Mouse (Mus musculus) CH12.LX (cell line): ENCODE measurements at regions not wholly inside any gene's neighbourhood (a gene's known extent, or its start where the extent isn't known, plus 50 kb on each side); places are given as distances from the start of the nearest gene placed in this dataset.
A peak's percentile ranks its signal among the peaks of the same experiment; 100 is the strongest.

Experiments
- DNase-seq: peaks from one replicate; pipeline ENCODE4 v3.0.0-alpha.2; 2013; ENCODE audit errors: extremely low read depth
- H3K27ac ChIP-seq: 2 replicates; pipeline ENCODE4 v1.5.1; 2012; ENCODE audit warnings: low read depth, mild to moderate bottlenecking, control low read depth, moderate library complexity; ENCODE audit not compliant: insufficient read depth
- H3K27me3 ChIP-seq: replicated peaks from 2 replicates; pipeline ENCODE3; 2012; ENCODE audit warnings: inconsistent platforms
- H3K36me3 ChIP-seq, 2 experiments: replicated peaks in 1 of 2; 2 replicates each; pipeline versions ENCODE3 to v1.6.1; 2012; ENCODE audit warnings: inconsistent platforms in 1 of 2, low read length in 1 of 2, mild to moderate bottlenecking in 1 of 2, mixed read lengths in 1 of 2, moderate library complexity in 1 of 2; ENCODE audit not compliant: control insufficient read depth in 1 of 2, insufficient read depth in 1 of 2
- H3K4me1 ChIP-seq, 2 experiments: 2 replicates each; pipeline ENCODE4 v1.6.1; 2012; ENCODE audit warnings: inconsistent platforms in 1 of 2, moderate library complexity in 1 of 2; ENCODE audit not compliant: insufficient read depth in 2 of 2, control insufficient read depth in 1 of 2
- H3K4me2 ChIP-seq: 2 replicates; pipeline ENCODE4 v1.6.1; 2012; ENCODE audit warnings: low read depth, mild to moderate bottlenecking, control low read depth; ENCODE audit not compliant: poor library complexity, insufficient read depth, severe bottlenecking
- H3K4me3 ChIP-seq, 3 experiments: fragments of 150-350 bp in 1 of 3; sonication (generic) in 1 of 3; replicated peaks in 1 of 3; 2 replicates each; pipeline versions ENCODE3 to v1.5.1; 2011 to 2012; ENCODE audit warnings: low read depth in 2 of 3, low read length in 2 of 3, mild to moderate bottlenecking in 2 of 3, moderate library complexity in 2 of 3, control low read depth in 1 of 3, improper control_type of control experiment in 1 of 3, inconsistent platforms in 1 of 3, mixed read lengths in 1 of 3; ENCODE audit not compliant: poor library complexity in 1 of 3
- H3K79me2 ChIP-seq: replicated peaks from 2 replicates; pipeline ENCODE4 v1.6.1; 2012; ENCODE audit warnings: mild to moderate bottlenecking, moderate library complexity; ENCODE audit not compliant: control insufficient read depth, poor library complexity, insufficient read depth, severe bottlenecking; ENCODE audit errors: extremely low read depth
- H3K9ac ChIP-seq: 2 replicates; pipeline ENCODE4 v1.6.1; 2012; ENCODE audit warnings: low read depth, mild to moderate bottlenecking, control low read depth, moderate library complexity; ENCODE audit not compliant: insufficient read depth
- H3K9me3 ChIP-seq: replicated peaks from 2 replicates; pipeline ENCODE3; 2012; ENCODE audit warnings: low read length, inconsistent platforms, mixed read lengths
- BHLHE40 ChIP-seq: IDR thresholded peaks from 2 replicates; pipeline ENCODE4 v1.6.1; 2011; ENCODE audit warnings: mild to moderate bottlenecking, low read depth, low read length, improper control_type of control experiment
- CTCF ChIP-seq, 2 experiments: IDR thresholded peaks in 1 of 2; conservative IDR thresholded peaks in 1 of 2; 2 replicates each; pipeline ENCODE4 v1.5.1; 2011 to 2012; ENCODE audit warnings: low read depth in 2 of 2, low read length in 2 of 2, improper control_type of control experiment in 1 of 2, inconsistent platforms in 1 of 2, mild to moderate bottlenecking in 1 of 2, moderate library complexity in 1 of 2
- E2F4 ChIP-seq: IDR thresholded peaks from 2 replicates; pipeline ENCODE4 v1.6.1; 2011; ENCODE audit warnings: low read depth, low read length, improper control_type of control experiment; ENCODE audit not compliant: insufficient replicate concordance
- EP300 ChIP-seq: IDR thresholded peaks from 2 replicates; pipeline ENCODE4 v1.6.1; 2011; ENCODE audit warnings: low read length, improper control_type of control experiment
- GABPA ChIP-seq: IDR thresholded peaks from 2 replicates; pipeline ENCODE4 v1.6.1; 2012; ENCODE audit warnings: low read depth, low read length, improper control_type of control experiment, inconsistent platforms; ENCODE audit not compliant: insufficient replicate concordance
- HCFC1 ChIP-seq: IDR thresholded peaks from 2 replicates; pipeline ENCODE4 v1.6.1; 2012; ENCODE audit warnings: low read depth, mild to moderate bottlenecking, inconsistent platforms, low read length, improper control_type of control experiment
- IRF4 ChIP-seq: IDR thresholded peaks from 2 replicates; pipeline ENCODE4 v1.6.1; 2014; ENCODE audit warnings: low read depth, mild to moderate bottlenecking, inconsistent platforms, low read length, improper control_type of control experiment
- JUN ChIP-seq: IDR thresholded peaks from 2 replicates; pipeline ENCODE4 v1.6.1; 2011; ENCODE audit warnings: low read depth, mild to moderate bottlenecking, low read length, improper control_type of control experiment, moderate library complexity; ENCODE audit not compliant: insufficient read depth
- JUND ChIP-seq: conservative IDR thresholded peaks from 2 replicates; pipeline ENCODE4 v1.6.1; 2011; ENCODE audit warnings: low read depth, low read length, improper control_type of control experiment
- KAT2A ChIP-seq: IDR thresholded peaks from 2 replicates; pipeline ENCODE4 v1.6.1; 2012; ENCODE audit warnings: low read length, improper control_type of control experiment, inconsistent platforms; ENCODE audit not compliant: insufficient replicate concordance
- MAX ChIP-seq: IDR thresholded peaks from 2 replicates; pipeline ENCODE4 v1.6.1; 2011; ENCODE audit warnings: low read length, improper control_type of control experiment
- MXI1 ChIP-seq: IDR thresholded peaks from 2 replicates; pipeline ENCODE4 v1.6.1; 2011; ENCODE audit warnings: mild to moderate bottlenecking, low read depth, low read length, improper control_type of control experiment
- MYC ChIP-seq: IDR thresholded peaks from 2 replicates; pipeline ENCODE4 v1.6.1; 2011; ENCODE audit warnings: low read depth, mild to moderate bottlenecking, improper control_type of control experiment, low read length
- NELFE ChIP-seq: IDR thresholded peaks from 2 replicates; pipeline ENCODE4 v1.6.1; 2011; ENCODE audit warnings: low read depth, low read length, improper control_type of control experiment
- POLR2A ChIP-seq: IDR thresholded peaks from 2 replicates; pipeline ENCODE4 v1.6.1; 2011; ENCODE audit warnings: low read depth, mild to moderate bottlenecking, improper control_type of control experiment, low read length
- POLR2AphosphoS2 ChIP-seq: IDR thresholded peaks from 2 replicates; pipeline ENCODE4 v1.6.1; 2011; ENCODE audit warnings: low read depth, low read length, improper control_type of control experiment
- RAD21 ChIP-seq: IDR thresholded peaks from 2 replicates; pipeline ENCODE4 v1.6.1; 2011; ENCODE audit warnings: low read depth, mild to moderate bottlenecking, low read length, improper control_type of control experiment, moderate library complexity
- SIN3A ChIP-seq: IDR thresholded peaks from 2 replicates; pipeline ENCODE4 v1.6.1; 2012; ENCODE audit warnings: low read length, improper control_type of control experiment, inconsistent platforms
- TBP ChIP-seq: conservative IDR thresholded peaks from 2 replicates; pipeline ENCODE4 v1.6.1; 2011; ENCODE audit warnings: low read depth, low read length, improper control_type of control experiment
- UBTF ChIP-seq: IDR thresholded peaks from 2 replicates; pipeline ENCODE4 v1.6.1; 2012; ENCODE audit warnings: low read depth, mild to moderate bottlenecking, inconsistent platforms, low read length, improper control_type of control experiment, moderate library complexity
- USF1 ChIP-seq: IDR thresholded peaks from 2 replicates; pipeline ENCODE4 v1.6.1; 2014; ENCODE audit warnings: low read depth, mild to moderate bottlenecking, inconsistent platforms, low read length, improper control_type of control experiment
- USF2 ChIP-seq: conservative IDR thresholded peaks from 2 replicates; pipeline ENCODE4 v1.6.1; 2011; ENCODE audit warnings: low read depth, low read length, improper control_type of control experiment
- ZKSCAN1 ChIP-seq: IDR thresholded peaks from 2 replicates; pipeline ENCODE4 v1.6.1; 2012; ENCODE audit warnings: low read depth, inconsistent platforms, low read length, improper control_type of control experiment, borderline replicate concordance
- ZMIZ1 ChIP-seq: IDR thresholded peaks from 2 replicates; pipeline ENCODE4 v1.6.1; 2012; ENCODE audit warnings: low read depth, mild to moderate bottlenecking, inconsistent platforms, low read length, improper control_type of control experiment
- ZNF384 ChIP-seq: IDR thresholded peaks from 2 replicates; pipeline ENCODE4 v1.6.1; 2012; ENCODE audit warnings: low read depth, low read length, improper control_type of control experiment, inconsistent platforms
- dilution Hi-C: fragments of 300-500 bp; cut with MboI; formaldehyde crosslinking; loops from 2 replicates; pipeline ENCODE4 v1.14.3; 2020; ENCODE audit warnings: low sequenced_read_pairs; ENCODE audit not compliant: extremely low pct_unique_long_range_greater_than_20kb, extremely low pct_ligation_motif_present
- in situ Hi-C: fragments of 300-500 bp; cut with MboI; formaldehyde crosslinking; loops from 3 replicates; pipeline ENCODE4 v1.14.3; 2019; ENCODE audit warnings: low sequenced_read_pairs, low pct_ligation_motif_present, low pct_unique_long_range_greater_than_20kb, mixed read lengths

- no peak overlapping the region for H3K27ac ChIP-seq
- TF ChIP-seq CTCF (conservative IDR thresholded peaks at IDR 0.05 in 1 of 2, IDR thresholded peaks at IDR 0.05 in 1 of 2; ENCODE audit: low read depth in 2 of 2, low read length in 2 of 2) (peak; percentile 35 to 41), MAX (no peak), GABPA (no peak), ZKSCAN1 (no peak), RAD21 (peak; percentile 15), JUND (no peak), SIN3A (no peak), POLR2AphosphoS2 (no peak), UBTF (no peak), NELFE (no peak), EP300 (no peak), POLR2A (no peak), KAT2A (no peak), HCFC1 (no peak), E2F4 (no peak), USF1 (no peak), USF2 (no peak), JUN (no peak), BHLHE40 (no peak), ZMIZ1 (no peak), MYC (no peak), ZNF384 (peak; percentile 50; the same call in 1 of the 2 replicates), MXI1 (no peak), TBP (no peak), IRF4 (no peak)
- no peak overlapping the region for H3K4me3 ChIP-seq
- H3K4me2 ChIP-seq = no peak overlapping the region
- peak; percentile 4 for DNase-seq
- dilution Hi-C loops = no loop called here
- in situ Hi-C loops = no loop called here
- peaks cover 45% of the 10 kb centered on the region for H3K9me3 ChIP-seq
- H3K4me1 ChIP-seq = no peaks in the 10 kb centered on the region
- no peak overlapping the region for H3K9ac ChIP-seq
- no peaks in the 10 kb centered on the region for H3K27me3 ChIP-seq
- H3K79me2 ChIP-seq = no peaks in the 10 kb centered on the region
- no peaks in the 10 kb centered on the region for H3K36me3 ChIP-seq
These were observed 678.8 kb upstream of the Sox9 start for GRCm38 (mm10) chr11:112103252-112103651.
